Mouse (Mus musculus): ENCODE measurements around the gene Ubxn7. TPM values are rescaled to one million over a fixed set of nuclear protein-coding genes. Genes with fewer than 3 reads are reported as not detected.

The Ubxn7 gene
- polyA plus RNA-seq, 1 experiment, result 40.0 TPM

GRCm38 (mm10) chr16:32384885-32385284 lies 52.8 kb downstream of the Ubxn7 start:
- no peak for TF ChIP-seq POLR2A (IDR thresholded peaks at IDR 0.05; ENCODE audit: borderline replicate concordance, extremely low read depth, insufficient read depth, insufficient read length, poor library complexity, severe bottlenecking)
- no peak for TF ChIP-seq CTCF (IDR thresholded peaks at IDR 0.05; ENCODE audit: borderline replicate concordance, extremely low read depth, insufficient read depth, insufficient read length)
- DNase-seq (ENCODE audit: low read depth), result no peak

GRCm38 (mm10) chr16:32386826-32387225 lies 54.8 kb downstream of the Ubxn7 start:
- TF ChIP-seq CTCF (IDR thresholded peaks at IDR 0.05; ENCODE audit: borderline replicate concordance, extremely low read depth, insufficient read depth, insufficient read length) (no peak), POLR2A (IDR thresholded peaks at IDR 0.05; ENCODE audit: borderline replicate concordance, extremely low read depth, insufficient read depth, insufficient read length, poor library complexity, severe bottlenecking) (no peak)
- DNase-seq (ENCODE audit: low read depth), result no peak

DNA sequence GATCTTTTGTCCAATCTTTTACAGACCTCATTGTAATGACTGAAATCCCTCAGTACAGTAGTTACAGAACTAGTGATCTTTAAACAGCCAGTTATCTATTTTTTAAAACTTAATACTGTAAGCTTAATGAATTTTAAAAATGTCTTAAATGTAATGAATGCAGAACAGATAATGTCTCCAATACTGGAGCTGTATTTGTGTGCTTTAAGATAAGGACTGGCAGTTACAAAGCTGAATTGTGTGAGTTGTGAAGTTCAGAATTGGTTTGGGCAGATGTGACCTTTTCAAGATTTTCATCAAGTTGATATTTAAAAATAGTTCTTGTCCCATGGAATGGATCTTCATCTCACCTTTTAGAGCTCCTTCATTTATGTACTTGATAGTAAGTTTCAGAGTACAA lies 57.0 kb downstream of the Ubxn7 start:
- DNase-seq (ENCODE audit: low read depth), result no peak
- TF ChIP-seq POLR2A (IDR thresholded peaks at IDR 0.05; ENCODE audit: borderline replicate concordance, extremely low read depth, insufficient read depth, insufficient read length, poor library complexity, severe bottlenecking) (no peak), CTCF (IDR thresholded peaks at IDR 0.05; ENCODE audit: borderline replicate concordance, extremely low read depth, insufficient read depth, insufficient read length) (no peak)

DNA sequence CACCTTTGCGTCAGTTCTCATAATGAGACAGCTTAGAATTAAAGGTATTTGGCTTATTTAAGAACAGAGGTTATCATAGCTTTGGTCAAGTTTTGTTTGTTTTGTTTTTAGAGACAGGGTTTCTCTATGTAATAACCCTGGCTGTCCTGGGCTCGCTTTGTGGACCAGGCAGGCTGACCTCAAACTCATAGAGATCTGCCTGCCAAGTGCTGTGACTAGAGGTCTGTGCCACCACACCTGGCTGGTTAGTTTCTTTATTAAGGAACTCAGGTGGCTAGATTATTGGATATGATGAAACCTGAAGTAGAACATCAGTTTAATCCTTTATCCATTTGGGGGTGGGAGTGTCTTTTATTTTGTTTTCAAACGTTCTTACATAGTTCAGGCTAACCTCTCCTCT lies 57.8 kb downstream of the Ubxn7 start:
- no peak for TF ChIP-seq POLR2A (IDR thresholded peaks at IDR 0.05; ENCODE audit: borderline replicate concordance, extremely low read depth, insufficient read depth, insufficient read length, poor library complexity, severe bottlenecking)
- TF ChIP-seq CTCF (IDR thresholded peaks at IDR 0.05; ENCODE audit: borderline replicate concordance, extremely low read depth, insufficient read depth, insufficient read length), result no peak
- DNase-seq (ENCODE audit: low read depth), result no peak

DNA sequence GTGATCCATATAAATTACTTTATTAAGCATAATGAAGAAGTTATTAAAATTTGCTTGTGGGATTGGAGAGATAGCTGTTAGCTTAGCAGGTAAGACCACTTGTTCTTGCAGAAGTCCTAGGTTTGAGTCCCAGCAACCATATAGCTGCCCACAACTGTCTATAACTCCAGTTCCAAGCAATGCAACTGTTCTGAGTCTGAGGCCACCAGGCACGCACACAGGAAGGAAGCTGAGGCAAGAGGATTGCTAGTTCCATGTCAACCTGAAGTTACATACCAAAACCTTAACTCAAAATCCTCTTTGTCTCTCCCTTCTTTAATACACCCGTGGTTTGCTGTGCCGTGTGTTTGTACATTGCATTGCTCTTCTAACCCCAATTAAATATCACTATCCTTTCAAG lies 58.8 kb downstream of the Ubxn7 start:
- no peak for DNase-seq (ENCODE audit: low read depth)
- TF ChIP-seq CTCF (IDR thresholded peaks at IDR 0.05; ENCODE audit: borderline replicate concordance, extremely low read depth, insufficient read depth, insufficient read length), result no peak
- TF ChIP-seq POLR2A (IDR thresholded peaks at IDR 0.05; ENCODE audit: borderline replicate concordance, extremely low read depth, insufficient read depth, insufficient read length, poor library complexity, severe bottlenecking), result no peak

DNA sequence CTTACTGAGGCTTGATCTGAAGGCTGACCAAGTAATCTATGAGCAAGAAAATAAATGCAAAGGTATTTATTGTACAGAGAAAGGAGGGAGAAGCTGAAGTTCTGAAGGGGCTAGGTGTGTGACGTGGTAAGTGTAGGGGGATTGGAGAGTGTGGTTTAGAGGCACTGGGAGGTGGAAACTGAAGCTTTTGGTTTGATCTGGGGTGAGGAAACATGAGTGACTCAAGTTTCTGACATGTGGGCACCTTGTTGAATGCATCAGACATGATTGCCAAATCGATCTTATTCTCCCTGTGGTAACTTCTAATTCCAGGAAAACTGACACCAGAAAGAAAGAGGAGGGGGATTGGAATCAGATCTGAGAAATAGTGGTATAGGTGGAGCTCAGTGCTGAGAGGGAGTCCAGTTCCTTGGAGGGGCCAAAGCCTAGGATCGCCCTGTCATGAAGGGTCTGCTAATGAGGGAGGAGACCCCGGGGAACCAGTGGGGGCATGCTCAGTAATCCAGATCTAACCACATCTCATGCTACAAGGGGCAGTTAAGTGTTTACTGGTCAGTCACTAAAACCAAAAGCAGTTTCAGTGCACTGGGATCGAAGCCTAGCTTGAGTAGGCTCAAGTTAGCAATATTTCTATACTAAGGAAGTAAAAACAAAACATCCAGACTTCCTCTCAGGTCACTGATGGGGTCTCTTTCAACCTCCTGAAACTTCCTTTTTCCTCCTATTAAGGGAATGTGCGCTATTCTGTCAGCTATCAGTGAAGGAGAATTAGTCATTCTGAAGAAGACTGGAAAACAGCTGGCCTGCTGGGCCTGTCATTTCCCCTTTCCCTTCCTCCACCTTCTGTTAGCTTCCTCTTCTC lies 63.9 kb downstream of the Ubxn7 start:
- TF ChIP-seq POLR2A (IDR thresholded peaks at IDR 0.05; ENCODE audit: borderline replicate concordance, extremely low read depth, insufficient read depth, insufficient read length, poor library complexity, severe bottlenecking) (no peak), CTCF (IDR thresholded peaks at IDR 0.05; ENCODE audit: borderline replicate concordance, extremely low read depth, insufficient read depth, insufficient read length) (no peak)

DNA sequence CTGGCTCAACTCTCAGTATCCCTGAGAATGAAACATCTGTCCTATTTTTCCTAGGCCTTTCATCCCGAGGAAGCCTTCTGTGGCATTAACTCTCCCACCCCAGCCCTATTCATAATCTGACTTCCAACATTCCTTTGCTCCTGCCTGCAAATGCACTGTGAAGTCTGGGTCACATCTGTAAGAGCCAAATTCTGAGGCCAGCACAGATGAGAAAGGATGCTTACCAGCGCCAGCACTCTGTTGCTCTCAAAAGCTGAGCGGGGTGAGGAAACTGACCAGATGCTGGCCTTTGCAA lies 64.4 kb downstream of the Ubxn7 start:
- DNase-seq (ENCODE audit: low read depth), result no peak
- TF ChIP-seq CTCF (IDR thresholded peaks at IDR 0.05; ENCODE audit: borderline replicate concordance, extremely low read depth, insufficient read depth, insufficient read length) (no peak), POLR2A (IDR thresholded peaks at IDR 0.05; ENCODE audit: borderline replicate concordance, extremely low read depth, insufficient read depth, insufficient read length, poor library complexity, severe bottlenecking) (no peak)

More for the DNA sequence above, 63.9 kb downstream of the Ubxn7 start:
- DNase-seq (ENCODE audit: low read depth), result no peak

DNA sequence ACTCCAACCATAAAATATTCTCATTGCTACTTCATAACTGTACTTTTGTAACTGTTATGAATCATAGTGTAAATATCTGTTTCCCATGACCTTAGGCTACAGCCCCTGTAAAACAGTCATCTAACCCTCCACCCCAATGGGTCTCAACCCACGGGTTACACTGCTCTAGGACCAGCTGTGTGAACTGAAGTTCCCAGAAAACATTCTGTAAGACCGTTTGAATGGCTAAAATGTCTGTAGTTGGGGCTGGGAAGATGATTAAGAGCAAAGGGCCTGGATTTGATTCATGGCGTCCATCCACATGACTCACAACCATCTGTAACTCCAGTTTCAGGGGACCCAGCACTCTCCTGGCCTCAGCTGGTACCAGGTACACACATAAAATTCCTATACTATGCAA lies 66.1 kb downstream of the Ubxn7 start:
- DNase-seq (ENCODE audit: low read depth), result no peak
- TF ChIP-seq POLR2A (IDR thresholded peaks at IDR 0.05; ENCODE audit: borderline replicate concordance, extremely low read depth, insufficient read depth, insufficient read length, poor library complexity, severe bottlenecking) (no peak), CTCF (IDR thresholded peaks at IDR 0.05; ENCODE audit: borderline replicate concordance, extremely low read depth, insufficient read depth, insufficient read length) (no peak)

GRCm38 (mm10) chr16:32400267-32400666 lies 68.2 kb downstream of the Ubxn7 start, which contains the start of gene Tm4sf19:
Tm4sf19 (plus strand) TSS chr16:32400506.
- TF ChIP-seq POLR2A (IDR thresholded peaks at IDR 0.05; ENCODE audit: borderline replicate concordance, extremely low read depth, insufficient read depth, insufficient read length, poor library complexity, severe bottlenecking) (no peak), CTCF (IDR thresholded peaks at IDR 0.05; ENCODE audit: borderline replicate concordance, extremely low read depth, insufficient read depth, insufficient read length) (no peak)

GRCm38 (mm10) chr16:32401335-32401965 lies 69.4 kb downstream of the Ubxn7 start:
- DNase-seq (ENCODE audit: low read depth), result no peak
- no peak for TF ChIP-seq POLR2A (IDR thresholded peaks at IDR 0.05; ENCODE audit: borderline replicate concordance, extremely low read depth, insufficient read depth, insufficient read length, poor library complexity, severe bottlenecking)
- TF ChIP-seq CTCF (IDR thresholded peaks at IDR 0.05; ENCODE audit: borderline replicate concordance, extremely low read depth, insufficient read depth, insufficient read length), result no peak

More at GRCm38 (mm10) chr16:32400267-32400666, 68.2 kb downstream of the Ubxn7 start, which contains the start of gene Tm4sf19:
- no peak for DNase-seq (ENCODE audit: low read depth)

- no peak for TF ChIP-seq POLR2A (IDR thresholded peaks at IDR 0.05; ENCODE audit: borderline replicate concordance, extremely low read depth, insufficient read depth, insufficient read length, poor library complexity, severe bottlenecking)
- TF ChIP-seq CTCF (IDR thresholded peaks at IDR 0.05; ENCODE audit: borderline replicate concordance, extremely low read depth, insufficient read depth, insufficient read length), result no peak
- DNase-seq (ENCODE audit: low read depth), result no peak
Observed at GRCm38 (mm10) chr16:32402818-32403217, 70.8 kb downstream of the Ubxn7 start.

All from brain, embryonic 14.5 days (tissue).